Mouse (Mus musculus) testis, adult 2 months (tissue): Measurements from ENCODE around the gene Dlg2. TPM values are rescaled to one million over a fixed set of nuclear protein-coding genes. Genes with fewer than 3 reads are reported as not detected.

Experiments
- H3K27ac ChIP-seq: fragments of 200-500 bp; 2 replicates; pipeline ENCODE4 v1.5.1; 2012; ENCODE audit warnings: low read depth, low read length; ENCODE audit not compliant: control insufficient read depth, insufficient read depth
- H3K27me3 ChIP-seq: fragments of 200-500 bp; 2 replicates; pipeline ENCODE4 v1.6.1; 2012; ENCODE audit warnings: mild to moderate bottlenecking, low read length, moderate library complexity; ENCODE audit not compliant: control insufficient read depth, insufficient read depth
- H3K36me3 ChIP-seq: fragments of 200-500 bp; 2 replicates; pipeline ENCODE4 v1.6.1; 2012; ENCODE audit warnings: mild to moderate bottlenecking, low read length; ENCODE audit not compliant: control insufficient read depth, insufficient read depth
- H3K4me1 ChIP-seq: fragments of 200-500 bp; 2 replicates; pipeline ENCODE4 v1.6.1; 2012; ENCODE audit warnings: low read length; ENCODE audit not compliant: control insufficient read depth, insufficient read depth
- H3K4me3 ChIP-seq: fragments of 200-500 bp; 2 replicates; pipeline ENCODE4 v1.5.1; 2012; ENCODE audit warnings: low read depth, mild to moderate bottlenecking, low read length, moderate library complexity, mixed read lengths; ENCODE audit not compliant: control insufficient read depth
- CTCF ChIP-seq: fragments of 200-500 bp; IDR thresholded peaks from 2 replicates; pipeline ENCODE4 v1.5.1; 2012; ENCODE audit warnings: low read depth, mild to moderate bottlenecking, inconsistent platforms, low read length, moderate library complexity; ENCODE audit not compliant: control insufficient read depth, insufficient read depth, insufficient replicate concordance
- POLR2A ChIP-seq: fragments of 200-500 bp; IDR thresholded peaks from 2 replicates; pipeline ENCODE4 v1.6.1; 2012; ENCODE audit warnings: low read depth, mild to moderate bottlenecking, inconsistent platforms, low read length, moderate library complexity; ENCODE audit not compliant: control insufficient read depth
- polyA plus RNA-seq: library from polyadenylated mRNA; depleted of rRNA; stranded (reverse); fragments of >200 nt; gene quantifications from 2 replicates; pipeline ENCODE4 v1.2.3, GENCODE M21; 2012

The Dlg2 gene
- polyA plus RNA-seq, 1 experiment = 13.3 TPM

- Histone ChIP-seq H3K4me1 (no peaks in the 10 kb centered on the region), H3K27me3 (no peaks in the 10 kb centered on the region), H3K27ac (no peak overlapping the region), H3K4me3 (no peak overlapping the region), H3K36me3 (no peaks in the 10 kb centered on the region)
- TF ChIP-seq CTCF (no peak), POLR2A (no peak)
Observed at GRCm38 (mm10) chr7:90540811-90541323, 64.4 kb downstream of the Dlg2 start.

DNA sequence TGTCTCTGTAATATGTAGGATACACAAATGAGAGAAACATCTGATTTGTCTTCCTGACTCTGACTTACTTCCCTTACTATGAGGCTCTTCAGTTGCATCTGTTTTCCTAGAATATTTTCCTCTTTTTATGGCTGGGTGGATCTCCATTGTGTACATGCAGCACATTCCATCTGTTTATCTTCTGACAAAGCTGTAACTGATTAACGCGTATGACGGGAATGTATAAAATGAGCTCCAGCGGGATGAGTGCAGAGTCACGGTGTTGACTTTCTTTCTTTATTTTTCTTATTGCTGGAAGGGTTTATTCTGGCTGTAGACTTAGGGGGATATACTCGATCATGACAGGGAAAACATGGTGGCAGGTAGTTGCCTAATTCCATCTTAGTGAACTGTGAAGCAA lies 76.9 kb downstream of the Dlg2 start:
- Histone ChIP-seq H3K27me3 (no peaks in the 10 kb centered on the region), H3K4me3 (no peak overlapping the region), H3K4me1 (no peaks in the 10 kb centered on the region), H3K36me3 (no peaks in the 10 kb centered on the region), H3K27ac (no peak overlapping the region)
- no peak for TF ChIP-seq CTCF
- TF ChIP-seq POLR2A = no peak

DNA sequence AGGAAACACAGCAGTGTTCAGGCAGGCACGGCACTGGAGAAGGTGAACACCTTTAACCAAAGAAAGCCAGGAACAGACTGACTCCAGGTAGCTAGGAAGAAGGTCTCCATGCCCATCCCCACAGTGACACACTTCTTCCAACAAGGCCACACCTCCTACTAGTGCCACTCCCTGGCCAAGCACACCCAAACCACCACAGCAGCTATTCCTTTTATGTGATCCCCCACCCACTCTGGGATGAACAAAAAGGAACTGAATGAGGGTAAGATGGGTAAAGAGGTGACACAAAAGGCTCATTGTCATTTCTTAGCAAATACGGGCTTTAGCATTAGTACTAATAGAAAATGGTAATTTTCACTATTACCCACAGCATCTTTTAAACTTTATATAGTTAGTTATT lies 77.9 kb downstream of the Dlg2 start:
- no peak overlapping the region for H3K27ac ChIP-seq
- no peaks in the 10 kb centered on the region for H3K4me1 ChIP-seq
- TF ChIP-seq POLR2A (no peak), CTCF (no peak)

DNA sequence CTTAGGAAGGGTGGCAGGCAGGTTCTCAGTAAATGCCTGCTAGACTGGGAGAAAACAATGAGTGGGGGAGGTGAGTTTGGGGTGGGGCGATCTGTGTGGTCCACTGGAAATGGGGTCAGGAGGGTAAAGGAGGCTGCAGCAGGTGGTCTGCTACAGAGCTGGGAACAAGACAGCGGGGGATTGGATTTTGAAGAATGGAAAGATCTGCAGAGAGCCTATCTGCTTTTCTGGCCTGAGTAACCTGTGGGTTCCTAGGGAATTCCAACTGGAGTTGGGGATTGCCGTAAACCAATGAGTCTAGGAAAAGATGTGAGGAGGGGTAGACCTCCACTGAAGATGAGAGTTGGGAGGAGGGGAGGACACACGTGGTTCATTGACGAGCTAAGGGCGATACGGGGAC lies 92.7 kb downstream of the Dlg2 start:
- Histone ChIP-seq H3K27me3 (no peaks in the 10 kb centered on the region), H3K4me1 (peaks cover 4% of the 10 kb centered on the region; the same call in 1 of the 2 replicates), H3K27ac (no peak overlapping the region)

More for the DNA sequence above, 77.9 kb downstream of the Dlg2 start:
- Histone ChIP-seq H3K36me3 (no peaks in the 10 kb centered on the region), H3K27me3 (no peaks in the 10 kb centered on the region), H3K4me3 (no peak overlapping the region)

GRCm38 (mm10) chr7:90587795-90588194 lies 111.3 kb downstream of the Dlg2 start:
- TF ChIP-seq CTCF (no peak), POLR2A (no peak)
- H3K4me1 ChIP-seq = no peaks in the 10 kb centered on the region
- no peaks in the 10 kb centered on the region for H3K36me3 ChIP-seq

More for the DNA sequence above, 92.7 kb downstream of the Dlg2 start:
- Histone ChIP-seq H3K36me3 (no peaks in the 10 kb centered on the region), H3K4me3 (no peak overlapping the region)
- TF ChIP-seq CTCF (no peak), POLR2A (no peak)

GRCm38 (mm10) chr7:90588318-90588717 lies 111.8 kb downstream of the Dlg2 start:
- no peak overlapping the region for H3K27ac ChIP-seq
- H3K4me1 ChIP-seq = no peaks in the 10 kb centered on the region
- no peak overlapping the region for H3K4me3 ChIP-seq
- H3K36me3 ChIP-seq = no peaks in the 10 kb centered on the region
- no peaks in the 10 kb centered on the region for H3K27me3 ChIP-seq
- no peak for TF ChIP-seq POLR2A
- no peak for TF ChIP-seq CTCF

More at GRCm38 (mm10) chr7:90587795-90588194, 111.3 kb downstream of the Dlg2 start:
- no peaks in the 10 kb centered on the region for H3K27me3 ChIP-seq
- no peak overlapping the region for H3K27ac ChIP-seq
- H3K4me3 ChIP-seq = no peak overlapping the region

- Histone ChIP-seq H3K36me3 (no peaks in the 10 kb centered on the region), H3K27ac (no peak overlapping the region), H3K4me1 (peaks cover 3% of the 10 kb centered on the region; the same call in 1 of the 2 replicates)
Observed at GRCm38 (mm10) chr7:90609764-90610163, 133.3 kb downstream of the Dlg2 start.

More at GRCm38 (mm10) chr7:90609764-90610163, 133.3 kb downstream of the Dlg2 start:
- Histone ChIP-seq H3K4me3 (no peak overlapping the region), H3K27me3 (no peaks in the 10 kb centered on the region)
- TF ChIP-seq POLR2A (no peak), CTCF (no peak)
